Mouse (Mus musculus): Measurements from ENCODE around the gene Neurog3. TPM values are rescaled to one million over a fixed set of nuclear protein-coding genes. Genes with fewer than 3 reads are reported as not detected.
A peak's percentile ranks its signal among the peaks of the same experiment; 100 is the strongest.

The Neurog3 gene
- polyA plus RNA-seq, 1 experiment: 0.18 TPM

- TF ChIP-seq CTCF (IDR thresholded peaks at IDR 0.05; ENCODE audit: borderline replicate concordance, insufficient read depth, low read depth, low read length) (no peak), POLR2A (IDR thresholded peaks at IDR 0.05; ENCODE audit: borderline replicate concordance, insufficient read depth, low read length) (no peak)
- 83% methylated on average over 8 of the region's 8 CpGs for WGBS
- H3K4me3 ChIP-seq (replicated peaks; ENCODE audit: insufficient read depth, low read depth, low read length): no peak within 1 kb of the TSS
- H3K4me1 ChIP-seq (ENCODE audit: control insufficient read depth, insufficient read depth, low read length): peaks cover 17% of the 10 kb centered on the region
- H3K27ac ChIP-seq (ENCODE audit: insufficient read depth, low read length): no peak within 1 kb of the TSS
- DNase-seq: no peak
- H3K27me3 ChIP-seq (ENCODE audit: control insufficient read depth, insufficient read depth, low read length): no peaks in the 10 kb centered on the region
Observed at GRCm38 (mm10) chr10:62143820-62144219, 10.9 kb downstream of the Neurog3 start, which contains the start of gene Fam241b. TSS of gene Fam241b (minus strand) at chr10:62143920.

DNA sequence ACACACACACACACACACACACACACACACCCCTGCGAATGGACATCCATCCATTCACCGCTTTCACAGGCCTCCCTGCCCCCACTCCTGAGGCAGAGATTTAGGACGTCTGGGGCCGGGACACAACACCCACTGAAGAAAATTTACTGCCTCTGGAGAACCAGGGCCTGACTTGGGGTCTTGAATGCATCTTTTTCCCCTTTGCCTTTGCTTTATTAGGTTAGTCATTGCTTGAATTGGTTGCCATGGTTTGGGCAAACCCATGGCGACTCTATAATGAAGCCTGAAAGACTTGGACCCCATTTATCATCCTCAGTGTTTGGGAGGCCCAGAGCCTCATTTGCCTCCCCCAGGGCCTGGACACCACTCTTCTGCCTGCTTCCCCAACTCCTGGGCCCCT is 13.1 kb downstream of the Neurog3 start:
- no peak for DNase-seq
- no peaks in the 10 kb centered on the region for H3K27me3 ChIP-seq (ENCODE audit: control insufficient read depth, insufficient read depth, low read length)
- TF ChIP-seq POLR2A (IDR thresholded peaks at IDR 0.05; ENCODE audit: borderline replicate concordance, insufficient read depth, low read length) (no peak), CTCF (IDR thresholded peaks at IDR 0.05; ENCODE audit: borderline replicate concordance, insufficient read depth, low read depth, low read length) (no peak)
- H3K4me3 ChIP-seq (replicated peaks; ENCODE audit: insufficient read depth, low read depth, low read length): no peak overlapping the region
- H3K4me1 ChIP-seq (ENCODE audit: control insufficient read depth, insufficient read depth, low read length): peaks cover 17% of the 10 kb centered on the region
- WGBS: 89% methylated on average over 5 of the region's 5 CpGs
- H3K27ac ChIP-seq (ENCODE audit: insufficient read depth, low read length): no peak overlapping the region

DNA sequence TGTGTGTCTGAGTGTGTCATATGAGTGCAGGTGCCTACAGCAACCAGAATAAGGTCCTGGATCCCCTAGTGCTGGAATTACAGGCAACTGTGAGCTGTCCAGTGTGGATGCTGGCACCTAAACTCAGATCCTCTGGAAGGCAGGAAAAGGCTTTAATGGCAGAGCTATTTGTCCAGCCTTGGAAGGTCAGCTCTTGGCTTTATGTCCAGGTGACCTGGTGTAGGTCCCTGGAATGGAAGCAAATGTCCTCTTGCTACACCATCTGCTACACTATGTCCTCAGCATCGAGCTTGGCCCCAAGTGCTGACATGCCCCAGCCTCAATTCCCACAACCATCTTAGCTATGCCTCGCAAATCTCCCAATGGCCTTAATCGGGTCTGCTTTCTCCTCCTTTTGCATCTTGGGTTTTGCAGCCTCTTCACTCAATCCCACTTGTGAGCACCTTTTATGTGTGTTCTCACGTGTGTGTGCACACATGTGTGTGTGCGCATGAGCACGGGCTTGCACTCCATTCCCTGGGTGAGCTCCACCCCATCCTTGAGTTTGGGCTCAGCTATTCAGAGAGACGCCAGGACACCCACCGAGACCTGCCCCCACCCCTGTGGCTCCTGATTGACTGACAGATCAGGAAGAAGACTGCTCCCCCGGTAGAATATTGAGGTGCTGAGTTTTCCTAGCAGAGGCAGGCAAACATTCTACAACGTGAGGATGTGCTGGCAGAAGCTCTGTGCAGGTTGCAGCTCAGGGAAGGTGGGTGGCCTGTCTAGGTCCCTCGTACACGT is 14.8 kb downstream of the Neurog3 start:
- TF ChIP-seq CTCF (IDR thresholded peaks at IDR 0.05; ENCODE audit: borderline replicate concordance, insufficient read depth, low read depth, low read length) (no peak), POLR2A (IDR thresholded peaks at IDR 0.05; ENCODE audit: borderline replicate concordance, insufficient read depth, low read length) (no peak)
- Histone ChIP-seq H3K27ac (ENCODE audit: insufficient read depth, low read length) (no peak overlapping the region), H3K27me3 (ENCODE audit: control insufficient read depth, insufficient read depth, low read length) (no peaks in the 10 kb centered on the region), H3K4me3 (replicated peaks; ENCODE audit: insufficient read depth, low read depth, low read length) (no peak overlapping the region), H3K4me1 (ENCODE audit: control insufficient read depth, insufficient read depth, low read length) (peaks cover 17% of the 10 kb centered on the region)
- peak; percentile 23 to 63 for DNase-seq
- WGBS: 43% methylated on average over 12 of the region's 12 CpGs

- no peaks in the 10 kb centered on the region; the same call in 1 of the 2 replicates for H3K27me3 ChIP-seq (ENCODE audit: control insufficient read depth, insufficient read depth, low read length)
- H3K4me1 ChIP-seq (ENCODE audit: control insufficient read depth, insufficient read depth, low read length): peaks cover 17% of the 10 kb centered on the region
- 62% methylated on average over 7 of the region's 7 CpGs for WGBS
- H3K27ac ChIP-seq (ENCODE audit: insufficient read depth, low read length): no peak overlapping the region
- no peak overlapping the region for H3K4me3 ChIP-seq (replicated peaks; ENCODE audit: insufficient read depth, low read depth, low read length)
- no peak for TF ChIP-seq CTCF (IDR thresholded peaks at IDR 0.05; ENCODE audit: borderline replicate concordance, insufficient read depth, low read depth, low read length)
- TF ChIP-seq POLR2A (IDR thresholded peaks at IDR 0.05; ENCODE audit: borderline replicate concordance, insufficient read depth, low read length): no peak
- no peak for DNase-seq
Observed at GRCm38 (mm10) chr10:62149929-62150328, 17.0 kb downstream of the Neurog3 start.

GRCm38 (mm10) chr10:62162410-62162809 is 29.5 kb downstream of the Neurog3 start:
- 38% methylated on average over 10 of the region's 10 CpGs for WGBS
- TF ChIP-seq CTCF (IDR thresholded peaks at IDR 0.05; ENCODE audit: borderline replicate concordance, insufficient read depth, low read depth, low read length): no peak
- TF ChIP-seq POLR2A (IDR thresholded peaks at IDR 0.05; ENCODE audit: borderline replicate concordance, insufficient read depth, low read length): no peak
- Histone ChIP-seq H3K4me1 (ENCODE audit: control insufficient read depth, insufficient read depth, low read length) (no peaks in the 10 kb centered on the region), H3K27me3 (ENCODE audit: control insufficient read depth, insufficient read depth, low read length) (no peaks in the 10 kb centered on the region), H3K4me3 (replicated peaks; ENCODE audit: insufficient read depth, low read depth, low read length) (no peak overlapping the region), H3K27ac (ENCODE audit: insufficient read depth, low read length) (no peak overlapping the region)
- no peak for DNase-seq

DNA sequence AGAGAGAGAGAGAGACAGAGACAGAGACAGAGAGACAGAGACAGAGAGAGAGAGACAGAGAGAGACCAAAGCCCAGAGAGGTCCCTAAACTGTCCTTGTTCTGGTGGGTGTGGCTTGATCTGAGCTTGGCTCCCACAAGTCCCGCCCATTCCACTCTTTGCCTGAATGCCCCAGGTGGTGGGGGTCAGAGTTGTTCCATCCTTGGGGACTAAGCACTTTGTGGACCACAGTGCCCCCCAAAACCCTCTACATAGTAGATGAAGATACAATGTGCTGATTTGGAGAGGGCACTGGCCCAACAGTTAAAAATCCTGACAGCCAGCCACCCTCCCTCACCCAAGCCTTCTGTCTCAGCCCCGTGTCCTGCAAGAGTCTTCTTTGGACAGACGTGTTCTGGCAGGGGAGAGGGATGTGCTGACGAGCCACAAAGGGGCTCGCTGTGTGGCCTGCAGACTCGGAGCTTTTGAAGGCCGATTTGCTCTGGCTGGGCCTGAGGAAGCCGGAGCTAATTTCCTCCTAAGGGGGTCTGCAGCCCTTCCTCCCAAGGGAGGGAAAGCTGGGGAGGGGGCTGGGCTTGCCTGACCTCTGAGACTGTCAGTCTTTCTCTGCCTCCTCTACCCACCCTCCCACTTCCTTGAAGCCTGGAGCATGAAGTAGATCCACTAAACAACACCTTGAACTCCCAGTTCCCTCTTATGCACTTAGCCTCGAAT is 40.1 kb downstream of the Neurog3 start:
- no peaks in the 10 kb centered on the region for H3K4me1 ChIP-seq (ENCODE audit: control insufficient read depth, insufficient read depth, low read length)
- H3K27ac ChIP-seq (ENCODE audit: insufficient read depth, low read length): no peak overlapping the region
- H3K27me3 ChIP-seq (ENCODE audit: control insufficient read depth, insufficient read depth, low read length): no peaks in the 10 kb centered on the region
- WGBS: 33% methylated on average over 9 of the region's 9 CpGs
- no peak for TF ChIP-seq CTCF (IDR thresholded peaks at IDR 0.05; ENCODE audit: borderline replicate concordance, insufficient read depth, low read depth, low read length)
- TF ChIP-seq POLR2A (IDR thresholded peaks at IDR 0.05; ENCODE audit: borderline replicate concordance, insufficient read depth, low read length): no peak
- no peak for DNase-seq
- H3K4me3 ChIP-seq (replicated peaks; ENCODE audit: insufficient read depth, low read depth, low read length): no peak overlapping the region

DNA sequence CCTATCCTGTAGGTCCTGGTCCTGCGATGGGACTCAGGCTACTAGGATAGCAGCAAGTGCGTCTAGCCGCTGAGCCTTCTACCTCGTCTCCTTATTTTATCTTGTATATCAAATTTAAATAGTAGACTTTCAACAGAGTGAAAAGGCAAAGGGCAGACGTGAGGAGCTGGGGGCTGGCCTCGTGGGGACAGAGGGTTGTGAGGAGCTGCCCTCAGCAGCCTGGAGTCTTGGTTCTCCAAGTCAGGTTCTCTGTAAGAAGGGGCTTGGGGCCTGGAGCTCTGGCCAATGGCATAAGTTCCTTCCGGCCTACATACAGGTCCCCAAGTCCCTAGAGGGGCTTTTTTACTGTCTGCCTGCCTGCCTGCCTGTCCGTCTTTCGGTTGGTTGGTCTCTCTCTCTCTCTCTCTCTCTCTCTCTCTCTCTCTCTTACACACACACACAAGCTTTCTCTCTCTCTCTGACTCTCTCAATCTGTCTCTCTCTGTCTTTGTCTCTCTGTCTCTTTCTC is 41.1 kb downstream of the Neurog3 start:
- Histone ChIP-seq H3K27me3 (ENCODE audit: control insufficient read depth, insufficient read depth, low read length) (no peaks in the 10 kb centered on the region), H3K27ac (ENCODE audit: insufficient read depth, low read length) (no peak overlapping the region), H3K4me3 (replicated peaks; ENCODE audit: insufficient read depth, low read depth, low read length) (no peak overlapping the region), H3K4me1 (ENCODE audit: control insufficient read depth, insufficient read depth, low read length) (no peaks in the 10 kb centered on the region)
- 62% methylated on average over 9 of the region's 9 CpGs for WGBS
- DNase-seq: no peak
- TF ChIP-seq POLR2A (IDR thresholded peaks at IDR 0.05; ENCODE audit: borderline replicate concordance, insufficient read depth, low read length) (no peak), CTCF (IDR thresholded peaks at IDR 0.05; ENCODE audit: borderline replicate concordance, insufficient read depth, low read depth, low read length) (no peak)
